Mouse (Mus musculus): ENCODE results near the gene Prtn3.

GRCm38 (mm10) chr10:79842322-79842721, 32.0 kb upstream of the Prtn3 start:
- no peak for TF ChIP-seq CTCF (IDR thresholded peaks at IDR 0.05)
- TF ChIP-seq EP300 (IDR thresholded peaks at IDR 0.05), result no peak
